In the genomic region with DNA sequence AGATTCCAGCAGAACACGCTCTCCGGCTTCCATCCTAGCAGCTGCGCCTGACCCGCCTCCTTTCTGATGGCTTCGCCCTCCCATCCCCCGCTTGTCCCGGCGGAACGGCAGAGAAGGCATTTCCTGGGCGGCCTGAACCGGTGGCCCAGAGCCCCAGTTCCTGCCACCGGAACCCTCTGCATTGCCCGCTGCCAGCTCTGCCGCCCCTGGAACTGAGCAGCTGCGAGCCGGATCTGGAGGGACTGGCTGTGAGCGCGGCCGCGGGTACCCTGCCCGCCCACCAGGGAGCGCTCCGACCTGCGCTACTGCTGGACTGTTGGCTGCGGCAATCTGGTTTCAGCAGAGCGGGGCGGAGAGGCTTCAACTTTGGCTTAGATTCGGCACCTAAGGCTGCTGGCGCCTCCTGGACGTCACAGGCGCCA, we compare ENCODE assay signal across 7 mouse cellular contexts. TPM values are rescaled to one million over a fixed set of nuclear protein-coding genes. Genes with fewer than 3 reads are reported as not detected.
DNase-seq lines count a peak whose midpoint lies in the region; ATAC-seq and TF ChIP-seq lines count a peak whose summit lies in the region.

No protein-coding gene starts in this region.

- no peaks in the 10 kb centered on the region for H3K36me3 ChIP-seq in embryonic facial prominence, embryonic 10.5 days (replicated peaks)
- H3K36me3 ChIP-seq in heart, adult 2 months (ENCODE audit: control insufficient read depth, insufficient read depth, low read length) = no peaks in the 10 kb centered on the region
- H3K36me3 ChIP-seq in limb, embryonic 15.5 days = no peaks in the 10 kb centered on the region
- H3K36me3 ChIP-seq in midbrain, embryonic 16.5 days (ENCODE audit: control insufficient read depth, insufficient read depth, low read length) = no peaks in the 10 kb centered on the region
- H3K36me3 ChIP-seq in spleen, adult 2 months (ENCODE audit: control insufficient read depth, insufficient read depth, low read length) = no peaks in the 10 kb centered on the region

- WGBS in embryonic facial prominence, embryonic 10.5 days = under 1% methylated on average over 31 of the region's 31 CpGs
- WGBS in heart, adult 2 months = under 1% methylated on average over 31 of the region's 31 CpGs
- 2% methylated on average over 31 of the region's 31 CpGs for WGBS in limb, embryonic 15.5 days
- WGBS in midbrain, embryonic 16.5 days = under 1% methylated on average over 31 of the region's 31 CpGs
- 2% methylated on average over 31 of the region's 31 CpGs for WGBS in spleen, adult 2 months

- H3K4me1 ChIP-seq in embryonic facial prominence, embryonic 10.5 days = peaks cover 53% of the 10 kb centered on the region
- no peaks in the 10 kb centered on the region for H3K4me1 ChIP-seq in heart, adult 2 months (ENCODE audit: control insufficient read depth, insufficient read depth, low read length)
- peaks cover 53% of the 10 kb centered on the region for H3K4me1 ChIP-seq in limb, embryonic 15.5 days
- peaks cover 26% of the 10 kb centered on the region for H3K4me1 ChIP-seq in midbrain, embryonic 16.5 days (ENCODE audit: control insufficient read depth, insufficient read depth, low read length)
- peaks cover 15% of the 10 kb centered on the region for H3K4me1 ChIP-seq in spleen, adult 2 months (ENCODE audit: control insufficient read depth, insufficient read depth, insufficient read length)

- peak overlapping the region; percentile 52; the same call in 1 of the 2 replicates for H3K27ac ChIP-seq in embryonic facial prominence, embryonic 10.5 days (replicated peaks)
- H3K27ac ChIP-seq in heart, adult 2 months = no peak overlapping the region
- H3K27ac ChIP-seq in limb, embryonic 15.5 days = no peak overlapping the region
- no peak overlapping the region; the same call in 1 of the 2 replicates for H3K27ac ChIP-seq in midbrain, embryonic 16.5 days (ENCODE audit: low read length)
- H3K27ac ChIP-seq in spleen, adult 2 months (ENCODE audit: insufficient read depth, low read length) = no peak overlapping the region

- no peak for ATAC-seq in limb, embryonic 15.5 days (ENCODE audit: insufficient number of reproducible peaks, low FRiP score, low TSS enrichment, low read depth)
- no peak for ATAC-seq in midbrain, embryonic 16.5 days

- peak; percentile 58 for DNase-seq in adrenal gland, adult 8-10 months
- DNase-seq in embryonic facial prominence, embryonic 10.5 days (ENCODE audit: low spot score) = peak; percentile 90
- peak; percentile 86 to 90 for DNase-seq in heart, adult 2 months
- DNase-seq in kidney, adult 18-20 months = peak; percentile 88
- DNase-seq in spleen, adult 2 months (ENCODE audit: low read depth in 1 of 2, low spot score in 2 of 2) = peak; percentile 43 to 81

- peaks cover 78% of the 10 kb centered on the region for H3K27me3 ChIP-seq in embryonic facial prominence, embryonic 10.5 days (replicated peaks; ENCODE audit: low read depth, poor library complexity, severe bottlenecking)
- H3K27me3 ChIP-seq in heart, adult 2 months (ENCODE audit: control insufficient read depth, insufficient read depth, low read length) = peaks cover 3% of the 10 kb centered on the region
- peaks cover 46% of the 10 kb centered on the region for H3K27me3 ChIP-seq in limb, embryonic 15.5 days
- peaks cover 32% of the 10 kb centered on the region for H3K27me3 ChIP-seq in midbrain, embryonic 16.5 days (ENCODE audit: control insufficient read depth, insufficient read depth, low read depth, low read length)
- peaks cover 8% of the 10 kb centered on the region for H3K27me3 ChIP-seq in spleen, adult 2 months (ENCODE audit: control insufficient read depth, insufficient read depth, low read length)

- H3K9ac ChIP-seq in heart, adult 2 months (ENCODE audit: low read depth, low read length) = no peak overlapping the region
- no peak overlapping the region for H3K9ac ChIP-seq in limb, embryonic 15.5 days
- 0 out of 2 replicates have a peak overlapping the region, but pooled peaks have one; percentile 26 for H3K9ac ChIP-seq in midbrain, embryonic 16.5 days (ENCODE audit: low read depth, low read length)

- no peaks in the 10 kb centered on the region for H3K9me3 ChIP-seq in embryonic facial prominence, embryonic 10.5 days
- no peaks in the 10 kb centered on the region for H3K9me3 ChIP-seq in limb, embryonic 15.5 days
- no peaks in the 10 kb centered on the region for H3K9me3 ChIP-seq in midbrain, embryonic 16.5 days (replicated peaks; ENCODE audit: control insufficient read depth, low read length, poor library complexity, severe bottlenecking)

- no peaks in the 10 kb centered on the region for H3K79me2 ChIP-seq in heart, adult 2 months (replicated peaks; ENCODE audit: control insufficient read depth, insufficient read depth, low read length)

- TF ChIP-seq EP300 in heart, adult 2 months (IDR thresholded peaks at IDR 0.05; ENCODE audit: insufficient read depth, low read depth, low read length) = peak; percentile 48; the same call in 1 of the 2 replicates

- TF ChIP-seq POLR2A in heart, adult 2 months (IDR thresholded peaks at IDR 0.05; ENCODE audit: insufficient read depth, low read depth, low read length) = no peak
- no peak for TF ChIP-seq POLR2A in spleen, adult 2 months (IDR thresholded peaks at IDR 0.05; ENCODE audit: low read depth, low read length)

- intact Hi-C loops in heart, adult 2 months (cut with DNase I) = loop anchor here (2.0 to 10.0 kb wide), 3 partner anchors 300 to 972 kb away; no protein-coding TSS in a partner anchor

- peak overlapping the region; percentile 82 for H3K4me3 ChIP-seq in embryonic facial prominence, embryonic 10.5 days
- H3K4me3 ChIP-seq in heart, adult 2 months = peak overlapping the region; percentile 39
- peak overlapping the region; percentile 41 for H3K4me3 ChIP-seq in limb, embryonic 15.5 days
- H3K4me3 ChIP-seq in midbrain, embryonic 16.5 days (ENCODE audit: low read depth, low read length) = peak overlapping the region; percentile 25
- no peak overlapping the region; the same call in 1 of the 2 replicates for H3K4me3 ChIP-seq in spleen, adult 2 months (ENCODE audit: extremely low read depth, insufficient read depth, insufficient read length)

- H3K4me2 ChIP-seq in limb, embryonic 15.5 days = peak overlapping the region; percentile 73
- H3K4me2 ChIP-seq in midbrain, embryonic 16.5 days (ENCODE audit: low read length) = peak overlapping the region; percentile 49

- peak; percentile 98; the same call in 1 of the 2 replicates for TF ChIP-seq CTCF in heart, adult 2 months (IDR thresholded peaks at IDR 0.05)
- TF ChIP-seq CTCF in spleen, adult 2 months (IDR thresholded peaks at IDR 0.05; ENCODE audit: extremely low read depth, insufficient read depth, insufficient read length, insufficient replicate concordance) = peak; percentile 74

RNA-seq across cellular contexts. Expression of a gene that starts 3.1 kb away (rescaled TPM):
- total RNA-seq in adrenal gland, adult 8-10 months (2022) = 1 to 10 TPM; 1.5 to 2.8 (median 2.2) TPM
- polyA plus RNA-seq in embryonic facial prominence, embryonic 10.5 days (2016; fragmentation: Nextera tagmentation; extraction: Ambion mirVana) = 9.5 and 11.8 TPM in 2 replicates
- under 1 TPM; 0.77 to 0.94 TPM for total RNA-seq in heart, adult 2 months (2021)
- polyA plus RNA-seq in heart, adult 2 months (2012; rRNA removed) = 1.4 and 1.5 TPM in 2 replicates
- 13.4 and 16.6 TPM in 2 replicates for polyA plus RNA-seq in limb, embryonic 15.5 days (2015; fragmentation: Nextera tagmentation; extraction: Ambion mirVana)
- polyA plus RNA-seq in midbrain, embryonic 16.5 days (2015; fragmentation: Nextera tagmentation; extraction: Ambion mirVana) = 9.4 and 15.4 TPM in 2 replicates
- 9.6 and 15.5 TPM in 2 replicates for polyA plus RNA-seq in spleen, adult 2 months (2012; rRNA removed)
